Mouse (Mus musculus): Measurements from ENCODE around the gene Zkscan14. TPM values are rescaled to one million over a fixed set of nuclear protein-coding genes. Genes with fewer than 3 reads are reported as not detected.

The Zkscan14 gene
- polyA plus RNA-seq (2021; fragmentation: Nextera tagmentation) = 8.9 and 9.7 TPM in 2 replicates
- long read RNA-seq, experiment 1, transcript Zkscan14-201 (3 exons, 1,967 nt) = major isoform, 18 of 21 reads
- long read RNA-seq, experiment 1, partial matches to known transcripts = 0 of 21 reads
- long read RNA-seq, experiment 1, other reads (novel, unspliced or antisense) = 2 of 21 reads
- long read RNA-seq, experiment 2, transcript Zkscan14-201 (3 exons, 1,967 nt) = major isoform, 52 of 64 reads
- long read RNA-seq, experiment 2, partial matches to known transcripts = 2 of 64 reads
- long read RNA-seq, experiment 2, other reads (novel, unspliced or antisense) = 10 of 64 reads

DNA sequence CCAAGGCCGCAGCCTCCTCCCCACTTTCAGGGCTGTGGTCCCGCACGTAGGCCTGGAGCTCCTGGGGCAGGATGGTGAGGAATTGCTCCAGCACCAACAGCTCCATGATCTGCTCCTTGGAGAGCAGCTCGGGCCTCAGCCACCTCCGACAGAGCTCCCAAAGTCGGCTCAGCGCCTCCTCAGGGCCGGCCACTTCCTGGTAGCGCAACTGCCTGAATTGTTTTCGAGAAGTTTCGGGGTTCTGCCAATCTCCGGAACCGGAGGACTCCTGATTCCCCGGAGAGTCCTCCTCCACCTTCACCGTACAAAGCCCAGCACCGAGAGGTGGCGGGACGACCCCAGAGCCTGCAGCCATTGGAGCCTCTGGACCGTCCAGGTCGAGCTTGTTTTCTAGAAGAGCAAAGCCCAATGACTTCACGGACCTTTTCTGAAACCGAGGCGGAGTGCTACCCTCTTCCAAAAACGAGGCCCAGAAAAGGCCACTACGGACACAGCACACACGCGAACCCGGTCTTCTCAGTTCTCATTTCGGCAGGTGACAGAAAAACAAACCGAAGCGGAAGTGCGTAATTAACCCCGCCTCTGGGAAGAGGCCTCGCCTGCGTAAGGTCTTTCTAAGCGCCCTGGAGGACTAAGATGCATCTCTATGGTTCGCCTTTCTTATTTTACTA is at the start of gene Zkscan14:
TSS of gene Zkscan14 (minus strand) at position 548 of the 671 bp plus-strand sequence.

DNA sequence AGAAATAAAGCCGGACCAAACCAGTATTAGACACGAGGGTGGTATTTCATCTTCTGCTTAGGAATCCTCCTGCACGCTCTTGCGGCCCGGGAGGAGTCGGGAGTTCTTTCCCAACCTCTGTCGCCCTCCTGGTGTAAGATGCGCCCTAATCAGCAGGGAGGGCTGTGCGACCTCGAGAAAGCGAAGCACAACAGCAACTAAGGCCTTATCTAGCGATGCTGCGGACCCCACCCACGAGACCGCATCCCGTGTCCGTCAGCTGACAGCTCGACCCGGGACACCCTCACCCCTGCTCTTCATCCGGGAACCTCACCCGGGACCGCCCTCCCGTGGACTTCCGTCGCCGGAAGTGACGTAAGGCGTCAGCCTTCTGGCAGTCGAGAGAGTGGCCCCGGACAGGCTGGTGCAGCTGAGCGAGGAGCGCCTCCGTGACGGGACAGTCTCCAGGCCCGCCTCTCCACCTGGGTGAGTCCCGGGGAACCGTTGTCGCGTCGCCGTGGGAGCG is 29.8 kb upstream of the Zkscan14 start, which contains the start of gene Zfp655:
TSS of gene Zfp655 (plus strand) at position 349 of the 505 bp plus-strand sequence.

DNA sequence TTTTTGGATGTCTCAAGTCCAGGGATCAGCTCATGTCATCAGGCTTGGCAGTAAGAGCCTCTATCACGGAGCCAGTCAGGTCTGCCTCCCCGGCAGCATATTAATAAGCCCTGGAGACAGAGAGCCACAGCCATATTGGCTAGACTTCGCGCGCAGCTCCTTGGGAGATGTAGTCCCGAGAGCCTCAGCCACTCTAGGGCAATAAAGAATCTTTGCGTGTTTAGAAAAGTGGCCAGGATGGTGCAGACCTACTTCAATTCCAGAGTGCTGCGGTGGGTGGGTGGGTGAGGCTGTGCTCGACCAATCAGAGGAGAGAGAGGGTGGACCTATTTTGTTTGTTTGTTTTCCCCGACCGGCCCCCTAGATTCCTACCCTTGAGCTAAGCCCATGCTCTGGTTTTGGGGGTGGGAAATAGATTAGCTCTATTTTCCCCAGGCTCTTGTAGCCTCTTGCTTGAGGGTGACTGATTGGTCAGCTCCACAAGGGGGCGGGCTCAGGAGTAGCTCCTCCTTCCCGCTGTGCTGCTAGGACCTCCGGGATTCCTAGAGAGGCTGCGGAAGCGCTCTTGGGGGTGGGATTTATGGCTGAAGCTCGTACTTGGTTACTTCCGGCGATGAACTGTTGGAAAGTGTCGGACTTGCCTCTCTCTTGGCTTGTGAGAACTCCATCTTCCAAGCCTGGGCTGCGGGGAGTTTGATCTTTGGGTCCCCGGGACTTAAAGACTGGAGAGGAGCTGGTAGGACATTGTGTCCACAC is 2.4 kb upstream of the Zkscan14 start, which contains the start of gene Zkscan5:
TSS of gene Zkscan5 (plus strand) at position 627 of the 756 bp plus-strand sequence.

DNA sequence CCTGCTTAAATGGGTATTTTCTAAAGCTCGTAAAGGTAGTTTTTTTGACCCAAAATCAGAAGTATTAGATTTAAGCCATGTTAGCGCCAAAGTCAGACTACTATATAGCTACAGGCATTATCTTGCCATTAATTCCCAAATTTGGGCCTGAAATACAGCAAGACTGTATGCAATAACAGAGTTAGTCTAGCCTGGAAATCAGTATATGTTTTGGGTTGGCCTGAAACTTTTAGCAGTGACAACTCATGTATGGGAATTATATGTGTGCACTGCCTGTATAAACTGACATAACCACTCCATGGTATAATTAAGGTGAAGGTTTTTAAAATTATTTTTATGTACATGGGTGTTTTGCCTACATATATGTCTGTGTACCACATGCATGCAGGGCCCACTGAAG is 9.7 kb downstream of the Zkscan14 start, which contains the start of gene Atp5j2:
TSS of gene Atp5j2 (minus strand) at position 101 of the 400 bp plus-strand sequence.

DNA sequence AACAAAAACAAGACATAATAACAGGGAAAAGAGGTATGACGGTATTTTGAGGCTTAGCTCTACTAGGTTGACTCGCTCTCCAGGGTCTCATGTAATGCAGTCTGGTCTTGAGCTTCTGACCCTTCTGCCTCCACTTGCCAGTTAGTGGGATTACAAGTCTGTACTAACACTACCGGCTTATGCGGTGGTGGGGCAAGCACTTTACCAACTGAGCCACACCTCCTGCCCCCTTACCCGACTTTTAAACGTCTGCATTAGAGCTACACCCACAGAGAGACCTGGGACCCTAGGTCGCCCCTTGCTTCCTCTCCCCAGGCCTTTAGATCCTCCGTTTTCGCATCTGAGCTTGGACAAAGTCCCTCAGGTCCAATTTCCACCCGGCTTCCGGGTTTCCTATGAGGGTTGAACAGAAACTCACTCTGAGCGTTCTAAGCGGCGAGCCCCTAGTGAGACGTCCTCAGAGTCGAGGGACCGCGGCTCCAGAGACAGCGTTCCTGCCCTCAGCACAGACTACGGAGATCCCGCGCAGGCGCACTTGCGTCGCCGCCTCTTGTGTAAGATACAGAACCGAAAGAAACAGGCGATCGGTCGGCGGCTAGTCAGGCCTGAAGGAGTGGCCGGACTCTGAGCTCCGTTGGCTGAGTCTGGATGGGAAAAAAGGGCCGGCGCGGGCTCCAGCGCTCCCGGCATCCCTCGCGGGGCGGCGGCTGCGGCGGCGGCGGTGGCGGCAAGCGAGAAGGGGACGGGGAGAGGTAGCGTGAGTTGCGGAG is 34.9 kb downstream of the Zkscan14 start, which contains the start of the genes Ptcd1 and Cpsf4:
TSS of gene Ptcd1 (minus strand) at position 573 of the 770 bp plus-strand sequence.
TSS of gene Cpsf4 (plus strand) at position 678 of the 770 bp plus-strand sequence.

Other genes with a start within 250 kb of the Zkscan14 start
- 2.0 and 2.4 TPM in 2 replicates for gene Smurf1, start 236.0 kb downstream of the Zkscan14 start, polyA plus RNA-seq (2021; fragmentation: Nextera tagmentation)
- not detected in 2 replicates for gene Gm4871, start 169.1 kb downstream of the Zkscan14 start, polyA plus RNA-seq (2021; fragmentation: Nextera tagmentation)
- gene 1700018F24Rik, start 158.9 kb downstream of the Zkscan14 start, polyA plus RNA-seq (2021; fragmentation: Nextera tagmentation) = not detected in 2 replicates
- gene Arpc1a, start 118.0 kb downstream of the Zkscan14 start, polyA plus RNA-seq (2021; fragmentation: Nextera tagmentation) = 370 and 401 TPM in 2 replicates
- gene Kpna7, start 117.8 kb downstream of the Zkscan14 start, polyA plus RNA-seq (2021; fragmentation: Nextera tagmentation) = not detected in 2 replicates
- gene Arpc1b, start 87.7 kb downstream of the Zkscan14 start, polyA plus RNA-seq (2021; fragmentation: Nextera tagmentation) = 53.5 and 59.1 TPM in 2 replicates
- gene Pdap1, start 61.6 kb downstream of the Zkscan14 start, polyA plus RNA-seq (2021; fragmentation: Nextera tagmentation) = 64.7 and 65.6 TPM in 2 replicates
- 105 and 112 TPM in 2 replicates for gene Bud31, start 61.5 kb downstream of the Zkscan14 start, polyA plus RNA-seq (2021; fragmentation: Nextera tagmentation)
- gene Ptcd1, start 34.8 kb downstream of the Zkscan14 start, polyA plus RNA-seq (2021; fragmentation: Nextera tagmentation) = 14.1 and 16.0 TPM in 2 replicates
- 4.2 and 5.7 TPM in 2 replicates for gene Cpsf4, start 34.7 kb downstream of the Zkscan14 start, polyA plus RNA-seq (2021; fragmentation: Nextera tagmentation)
- 1,254 and 1,419 TPM in 2 replicates for gene Atp5j2, start 9.8 kb downstream of the Zkscan14 start, polyA plus RNA-seq (2021; fragmentation: Nextera tagmentation)
- 6.0 and 6.5 TPM in 2 replicates for gene Zkscan5, start 2.7 kb upstream of the Zkscan14 start, polyA plus RNA-seq (2021; fragmentation: Nextera tagmentation)
- 17.7 and 18.9 TPM in 2 replicates for gene Zfp655, start 29.8 kb upstream of the Zkscan14 start, polyA plus RNA-seq (2021; fragmentation: Nextera tagmentation)
- gene Zscan25, start 78.6 kb upstream of the Zkscan14 start, polyA plus RNA-seq (2021; fragmentation: Nextera tagmentation) = 1.1 TPM in 2 replicates
- not detected in 2 replicates for gene Cyp3a57, start 143.4 kb upstream of the Zkscan14 start, polyA plus RNA-seq (2021; fragmentation: Nextera tagmentation)

Measured in layer of hippocampus, adult 6 months (tissue).